Mouse (Mus musculus) cerebellum, adult 2 months (tissue): ENCODE measurements around the gene Etv6.

Experiments used
- CTCF ChIP-seq: fragments of 200-500 bp; IDR thresholded peaks from 2 replicates; pipeline ENCODE4 v1.5.1; 2011; ENCODE audit warnings: low read depth, mild to moderate bottlenecking, control low read depth, low read length, moderate library complexity, borderline replicate concordance; ENCODE audit not compliant: insufficient read depth
- POLR2A ChIP-seq: fragments of 200-500 bp; IDR thresholded peaks from 2 replicates; pipeline ENCODE4 v1.6.1; 2011; ENCODE audit warnings: low read length, control low read depth, borderline replicate concordance; ENCODE audit not compliant: insufficient read depth

DNA sequence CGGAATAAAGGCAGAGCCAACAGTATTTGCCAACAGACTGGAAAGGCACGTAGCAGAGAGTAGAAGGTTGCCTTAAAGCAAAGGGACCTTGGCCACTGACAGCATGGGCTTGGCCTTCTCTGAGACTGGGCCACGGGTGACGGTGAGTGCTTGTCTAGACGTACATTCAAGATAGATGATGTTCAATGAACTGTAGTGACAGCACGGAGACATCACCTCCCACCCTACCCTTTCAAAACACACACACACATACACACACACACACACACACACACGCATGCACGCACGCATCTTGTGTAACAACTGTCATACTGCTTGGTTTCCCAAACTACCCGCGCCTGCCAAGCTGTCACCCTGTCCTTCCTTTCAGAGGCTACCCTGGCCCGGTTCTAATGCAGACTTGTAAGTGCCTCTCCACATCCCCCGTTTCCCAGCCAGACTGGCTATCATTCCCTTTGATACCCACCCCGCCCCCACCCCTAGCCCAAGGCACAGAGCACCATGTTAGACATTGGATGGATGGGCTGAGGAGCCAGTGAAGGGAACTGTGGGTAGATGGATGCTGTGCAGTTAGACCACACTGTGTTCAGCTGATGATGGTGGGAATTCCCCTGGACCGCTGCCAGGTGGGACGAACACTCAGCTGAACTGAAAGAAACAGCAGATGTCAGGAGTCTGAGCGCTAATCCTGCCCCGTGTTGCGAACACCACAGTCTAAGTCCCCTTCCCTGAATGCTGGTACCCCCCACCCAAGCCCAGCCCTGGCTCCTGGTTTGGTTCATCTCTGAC is 172.1 kb downstream of the Etv6 start:
- TF ChIP-seq POLR2A (no peak), CTCF (no peak)
